Mouse (Mus musculus) bone marrow macrophage, adult 2 months (primary cell): ENCODE measurements around the gene Adamts17.

Experiments
- CTCF ChIP-seq: IDR thresholded peaks from 2 replicates; pipeline ENCODE4 v1.5.1; 2012; ENCODE audit warnings: low read depth, mild to moderate bottlenecking, low read length, moderate library complexity
- POLR2A ChIP-seq: IDR thresholded peaks from 2 replicates; pipeline ENCODE4 v1.6.1; 2012; ENCODE audit warnings: mild to moderate bottlenecking, low read depth, low read length, borderline replicate concordance

GRCm38 (mm10) chr7:66957764-66958163, 118.2 kb downstream of the Adamts17 start:
- TF ChIP-seq CTCF = no peak
- no peak for TF ChIP-seq POLR2A
